Mouse (Mus musculus): ENCODE results near the gene Tmem53.

Gene Tmem53

DNA sequence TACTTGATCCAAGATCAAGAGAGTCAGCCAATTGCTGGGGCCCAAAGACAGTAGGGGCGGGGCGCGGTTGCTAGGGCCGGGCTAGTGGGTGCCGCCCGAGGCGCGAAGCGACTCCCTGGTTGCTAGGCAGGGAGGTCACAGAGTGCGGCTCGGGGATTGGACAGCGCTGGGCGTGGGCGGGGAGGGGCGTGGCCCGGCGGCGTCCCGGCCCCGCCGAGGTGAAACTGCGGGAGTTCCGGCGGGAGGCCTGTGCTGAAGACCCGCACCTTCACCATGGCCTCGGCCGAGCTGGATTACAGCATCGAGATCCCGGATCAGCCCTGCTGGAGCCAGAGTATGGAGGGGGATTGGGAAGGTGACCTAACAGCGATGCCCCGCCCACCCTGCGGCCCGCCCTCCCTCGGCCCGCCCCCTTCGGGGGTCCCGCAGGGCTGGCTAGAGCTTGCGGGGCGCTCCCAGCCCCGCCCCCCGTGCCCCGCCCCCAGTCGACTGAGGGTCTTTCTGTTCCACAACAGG is at the start of gene Tmem53, which contains the start of gene Armh1:
Gene Tmem53 (plus strand): TSS at position 151 of the 516 bp plus-strand sequence.
Gene Armh1 (minus strand): TSS at position 325 of the 516 bp plus-strand sequence.
- DNase-seq = peak; percentile 61 to 73

DNA sequence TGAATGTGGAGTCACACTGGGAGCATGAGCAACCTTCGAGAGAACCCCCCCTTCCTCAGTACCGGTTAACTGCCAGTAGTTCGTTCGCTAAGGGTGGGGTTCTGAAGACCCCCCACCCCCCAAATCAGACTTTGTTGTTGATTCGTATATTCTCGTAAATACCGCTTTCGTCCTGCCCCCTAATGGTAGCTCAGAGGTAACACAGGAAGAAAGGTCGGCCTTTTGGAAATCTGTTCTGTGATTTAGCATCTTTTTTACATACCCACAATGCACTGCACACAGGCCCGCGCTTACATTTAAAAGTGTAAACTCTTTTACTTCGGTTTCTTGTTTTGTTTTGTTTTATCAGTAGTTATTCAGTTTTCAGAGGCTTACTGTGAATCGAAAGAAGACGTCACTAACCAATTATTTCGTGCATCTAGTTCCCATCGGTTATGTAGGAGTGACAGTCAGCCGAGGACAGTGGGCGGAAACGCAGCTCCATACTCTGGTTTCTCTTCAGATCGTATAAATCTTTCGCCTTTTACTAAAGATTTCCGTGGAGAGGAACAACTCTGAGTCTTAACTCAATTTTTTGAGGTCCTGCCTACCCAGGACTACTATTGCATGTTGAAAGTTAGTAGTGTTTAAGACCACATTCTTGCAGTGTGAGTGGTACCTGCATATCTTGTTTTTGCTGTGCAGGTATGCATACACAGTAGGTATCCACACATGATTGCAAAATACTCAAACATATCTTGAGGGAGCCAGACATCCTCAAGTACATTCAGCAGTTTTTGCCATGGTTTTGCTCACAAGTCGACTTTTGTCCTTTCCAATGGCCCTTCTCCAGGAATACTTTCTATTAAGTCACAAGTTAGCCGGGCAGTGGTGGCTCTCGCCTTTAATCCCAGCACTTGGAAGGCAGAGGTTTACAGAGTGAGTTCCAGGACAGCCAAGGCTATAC is 49.4 kb upstream of the Tmem53 start:
- DNase-seq = peak in 1 of 2 experiments; percentile 35

DNA sequence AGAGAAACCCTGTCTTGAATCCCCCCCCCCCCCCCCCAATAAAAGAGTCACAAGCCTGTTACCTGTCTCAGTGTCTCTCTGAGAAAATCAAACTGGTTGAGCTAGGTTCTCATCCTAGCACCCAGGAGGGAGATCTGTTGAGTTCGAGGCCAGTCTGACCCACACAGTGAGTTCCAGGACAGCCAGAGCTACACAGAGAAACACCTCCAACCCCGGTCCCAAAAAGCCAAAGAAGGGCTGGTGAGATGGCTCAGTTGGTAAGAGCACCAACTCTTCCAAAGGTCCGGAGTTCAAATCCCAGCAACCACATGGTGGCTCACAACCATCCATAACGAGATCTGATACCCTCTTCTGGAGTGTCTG is 48.8 kb upstream of the Tmem53 start:
- DNase-seq = no peak

DNA sequence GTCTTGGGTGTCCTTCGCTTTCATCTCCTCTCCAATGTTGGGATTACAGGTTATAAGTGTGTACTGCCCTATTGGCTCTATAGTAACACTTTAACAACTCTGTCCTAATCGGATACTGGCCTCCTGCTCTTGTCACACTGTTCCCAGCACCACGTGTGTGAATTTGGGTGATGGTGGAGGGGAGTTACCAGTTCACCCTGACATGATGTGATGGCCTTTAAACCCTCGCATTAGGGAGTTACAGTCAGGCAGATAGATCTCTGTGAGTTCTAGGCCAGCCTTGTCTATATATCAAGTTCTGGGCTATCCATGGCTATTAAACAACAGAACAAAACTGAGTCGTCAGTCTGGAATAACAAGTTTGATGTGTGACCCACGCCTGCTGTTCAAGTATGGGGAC is 42.2 kb upstream of the Tmem53 start:
- no peak for DNase-seq

DNA sequence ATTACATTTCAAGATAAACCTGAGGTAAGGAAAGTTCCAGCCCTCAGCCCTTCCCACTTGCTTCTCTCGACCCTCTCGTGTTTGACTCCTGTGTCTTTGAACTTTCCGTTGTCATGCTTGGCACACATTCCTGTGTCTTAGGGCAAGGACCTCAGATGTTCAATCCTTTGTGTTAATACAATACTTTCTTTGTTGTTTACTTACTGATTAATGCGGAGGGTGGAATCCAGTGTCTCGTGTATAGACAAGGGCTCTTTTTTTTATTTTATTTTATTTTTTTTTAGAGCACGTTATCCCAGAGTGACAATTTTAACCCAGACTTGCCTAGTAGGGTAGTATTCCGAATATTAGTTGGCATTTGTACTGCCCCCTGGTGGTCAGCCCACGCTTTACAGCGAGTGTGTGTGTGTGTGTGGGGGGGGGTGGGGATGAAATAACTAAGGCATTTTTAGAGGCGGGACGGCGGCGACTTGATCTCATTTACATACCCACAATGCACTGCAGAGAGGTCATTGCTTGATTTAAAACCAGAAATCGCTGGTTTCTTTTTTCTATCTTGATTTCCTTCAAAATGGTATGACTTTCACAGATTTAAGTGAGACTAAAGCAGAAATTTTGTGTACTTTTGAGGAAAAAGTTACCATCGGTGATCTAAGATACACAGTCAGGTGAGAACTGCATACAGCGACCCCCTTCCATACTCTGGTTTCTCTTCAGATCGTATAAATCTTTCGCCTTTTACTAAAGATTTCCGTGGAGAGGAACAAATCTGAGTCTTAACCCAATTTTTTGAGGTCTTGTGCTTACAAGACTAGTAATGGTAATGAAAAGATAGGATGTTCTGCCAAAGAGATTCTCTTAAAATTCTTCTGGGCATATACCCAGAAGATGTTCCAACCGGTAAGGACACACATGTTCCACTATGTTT is 41.3 kb upstream of the Tmem53 start:
- peak; percentile 68 to 75 for DNase-seq

DNA sequence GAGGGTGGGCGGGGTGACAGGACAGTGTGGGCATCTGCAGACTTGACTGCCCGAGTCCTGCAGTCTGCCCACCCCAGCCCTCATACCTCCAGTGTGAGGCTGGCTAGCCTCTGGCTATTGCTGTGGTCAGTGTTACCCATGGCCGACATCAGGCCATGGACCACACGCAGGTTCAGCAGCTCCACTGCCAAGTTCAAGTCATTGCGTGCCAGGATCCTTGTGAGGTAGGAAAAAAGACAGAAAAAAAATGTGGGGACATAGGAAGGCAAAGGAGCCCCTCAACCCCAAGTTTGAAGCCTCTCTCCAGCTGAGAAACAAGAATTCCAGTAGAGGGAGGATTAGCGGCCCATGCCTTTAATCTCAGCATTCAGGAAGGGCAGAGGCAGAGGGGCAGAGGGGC is 37.5 kb upstream of the Tmem53 start:
- no peak for DNase-seq

DNA sequence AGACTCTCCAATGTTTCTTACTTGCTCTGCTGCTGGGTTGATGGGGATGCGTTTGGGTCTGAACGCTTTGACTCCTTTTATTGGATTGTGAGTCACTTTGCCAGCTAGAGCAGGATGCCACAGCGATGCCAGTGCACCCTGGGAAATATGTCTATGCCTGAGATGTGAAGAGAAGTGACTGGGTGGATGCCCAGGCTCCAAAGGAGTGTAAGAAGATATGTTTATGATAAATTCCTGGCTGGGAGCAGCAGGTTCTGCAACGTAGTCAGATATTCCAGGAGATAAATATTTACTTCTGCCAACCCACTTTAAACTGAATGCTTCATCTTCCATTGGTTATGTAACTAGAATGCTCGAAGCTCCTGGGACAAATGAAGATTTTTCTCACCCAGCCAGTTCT is 34.7 kb upstream of the Tmem53 start:
- DNase-seq = no peak

DNA sequence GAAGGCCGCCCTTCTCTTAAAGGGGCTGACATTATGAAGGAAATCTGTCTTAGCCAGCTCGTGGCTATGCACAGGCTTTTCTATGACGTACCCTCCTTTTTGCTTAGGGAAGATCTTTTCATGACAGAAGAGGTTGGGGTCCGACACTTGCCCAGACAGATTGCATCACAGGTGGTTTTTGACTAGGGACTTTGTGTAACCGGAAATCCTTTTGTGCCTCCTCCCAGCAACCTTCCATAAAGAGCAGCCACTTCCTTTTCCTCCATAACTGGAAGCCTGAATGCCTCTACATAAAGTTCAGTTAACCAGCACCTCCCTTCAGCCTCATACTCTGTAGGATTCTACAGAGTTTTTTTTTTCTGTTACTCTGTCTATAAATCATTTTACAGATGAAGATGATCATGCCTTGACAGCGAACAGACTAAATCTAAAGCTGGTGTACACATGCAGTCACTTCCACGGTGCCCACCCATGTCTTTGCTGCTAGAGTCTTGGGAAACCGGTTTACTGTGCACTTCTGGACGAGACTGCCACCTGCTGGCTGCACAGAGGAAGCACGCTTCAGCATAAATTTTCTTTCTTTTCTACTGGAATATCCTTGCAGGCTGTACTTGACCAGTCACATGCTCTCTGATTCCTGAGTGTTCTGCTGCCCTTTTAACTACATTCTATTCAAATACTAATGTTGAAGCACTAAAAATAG is 33.1 kb upstream of the Tmem53 start:
- DNase-seq = peak; percentile 41 to 43

DNA sequence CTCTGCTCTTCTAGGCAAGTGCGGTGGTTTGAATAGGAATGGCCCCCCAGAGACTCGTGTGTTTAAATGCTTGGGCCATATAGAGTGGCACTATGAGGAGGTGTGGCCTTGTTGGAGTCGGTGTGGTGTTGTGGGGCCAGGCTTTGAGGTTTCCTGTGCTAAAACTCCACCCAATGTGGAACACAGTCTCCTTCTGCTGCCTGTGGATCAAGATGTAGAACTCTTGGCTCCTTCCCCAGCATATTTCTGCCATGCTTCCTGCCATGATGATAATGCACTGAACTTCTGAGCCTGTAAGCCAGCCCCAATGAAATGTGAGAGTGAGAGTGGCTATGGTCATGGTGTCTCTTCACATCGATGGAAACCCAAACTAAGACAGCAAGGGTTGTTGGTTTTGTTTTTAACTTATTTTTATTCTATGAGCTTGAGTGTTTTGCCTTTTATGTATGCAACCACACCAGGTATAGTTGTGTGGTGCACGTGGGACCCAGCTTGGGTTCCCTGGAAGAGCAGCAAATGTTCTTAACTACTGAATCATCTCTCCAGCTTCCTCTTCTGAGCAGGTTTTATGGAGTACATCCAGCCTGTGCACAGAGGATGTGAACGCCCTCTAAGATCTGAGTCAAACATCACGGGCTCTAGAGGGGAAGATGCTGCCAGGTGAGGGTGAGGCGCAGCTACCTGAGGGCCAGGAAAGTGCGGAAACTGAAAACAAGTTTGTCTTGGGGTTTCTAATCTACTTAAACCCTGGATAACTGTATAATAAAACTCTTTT is 30.8 kb upstream of the Tmem53 start:
- DNase-seq = no peak

DNA sequence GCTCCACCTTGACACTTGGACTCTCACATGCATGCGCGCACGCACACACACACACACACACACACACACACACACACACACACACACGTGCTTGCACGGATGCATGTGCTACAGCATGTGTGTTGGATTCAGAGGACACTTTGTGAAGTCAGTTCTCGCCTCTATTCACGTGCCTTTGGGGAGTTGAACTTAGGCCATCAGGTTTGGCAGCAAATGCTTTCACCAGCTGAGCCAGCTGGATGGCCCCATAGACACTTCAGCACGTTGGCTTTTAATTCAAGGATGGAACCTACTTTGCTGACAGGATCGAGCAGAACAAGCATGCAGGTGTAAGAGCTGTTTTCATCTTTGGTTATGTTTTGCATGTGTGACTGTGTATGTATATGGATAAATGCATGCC is 29.9 kb upstream of the Tmem53 start:
- no peak for DNase-seq

DNA sequence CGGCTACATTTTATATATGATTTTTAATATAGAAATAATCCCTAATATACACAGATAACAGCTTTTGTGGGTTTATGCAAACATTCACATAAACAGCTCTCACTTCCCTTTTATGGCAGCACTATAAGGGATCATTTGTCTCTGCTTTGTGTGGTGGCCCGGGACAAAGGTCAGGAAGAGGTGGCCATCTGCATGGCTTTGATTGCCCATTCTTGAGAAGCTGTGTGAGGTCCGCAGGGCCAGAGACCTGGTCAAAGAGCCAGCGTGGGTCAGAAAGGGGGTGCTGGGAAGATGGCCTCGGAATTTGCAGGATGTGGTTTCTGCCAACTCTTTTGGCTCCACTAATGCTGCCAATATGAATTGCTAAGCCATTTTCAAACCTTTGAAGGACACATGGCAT is 28.8 kb upstream of the Tmem53 start:
- no peak for DNase-seq

DNA sequence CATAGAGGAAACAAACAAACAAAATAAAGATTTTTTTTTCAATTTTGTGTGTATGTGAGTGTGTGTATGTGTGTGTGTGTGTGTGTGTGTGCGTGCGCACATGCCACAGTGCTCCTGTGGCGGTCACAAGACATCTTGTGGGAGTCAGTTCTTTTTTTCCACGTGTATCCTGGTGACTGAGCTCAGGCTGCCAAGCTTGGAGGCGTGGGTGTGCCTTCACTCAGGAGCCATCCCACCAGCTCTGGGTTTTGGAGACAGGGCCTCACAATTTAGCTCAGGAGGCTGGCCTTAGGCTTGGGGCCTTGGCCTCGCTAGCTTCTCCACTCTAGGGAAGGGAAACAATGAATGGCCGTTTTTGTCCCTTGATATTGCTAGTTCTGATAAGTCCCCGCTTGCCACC is 27.6 kb upstream of the Tmem53 start:
- no peak for DNase-seq

DNA sequence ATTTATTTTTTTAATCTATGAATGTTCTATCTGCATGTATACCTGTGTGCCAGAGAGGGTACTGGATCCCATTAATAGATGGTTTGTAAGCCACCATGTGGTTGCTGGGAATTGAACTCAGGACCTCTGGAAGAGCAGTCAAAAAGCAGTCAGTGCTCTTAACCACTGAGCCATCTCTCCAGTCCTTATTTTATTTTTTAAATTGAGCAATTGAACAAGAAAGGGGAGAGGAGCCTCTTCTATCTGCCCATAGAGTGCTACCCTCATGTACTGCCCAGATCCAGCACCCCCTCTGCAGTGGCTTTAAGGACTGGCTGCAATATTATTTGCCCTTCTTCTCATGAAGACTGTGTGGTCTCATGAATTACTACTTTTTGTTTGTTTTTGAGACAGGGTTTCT is 26.5 kb upstream of the Tmem53 start:
- no peak for DNase-seq

DNA sequence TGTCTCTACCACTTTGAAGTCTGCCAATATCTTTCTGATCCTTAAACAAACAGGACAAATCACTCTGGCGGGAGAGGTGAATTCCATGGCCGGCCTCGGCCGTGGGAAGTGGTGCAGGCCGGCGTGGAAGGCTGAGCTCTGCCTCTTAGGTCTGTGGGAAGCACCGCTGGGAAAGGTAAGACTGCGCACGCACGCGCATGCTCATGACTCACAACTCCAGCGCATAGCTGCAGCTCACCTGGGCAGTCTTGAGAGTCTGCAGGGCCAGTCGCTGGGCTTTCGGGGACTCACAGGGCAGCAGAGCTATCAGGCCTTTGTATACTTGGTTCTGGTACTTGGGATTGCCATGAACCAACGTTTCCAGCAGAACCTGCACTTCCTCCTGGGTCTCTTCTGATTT is 22.2 kb upstream of the Tmem53 start:
- DNase-seq = no peak

DNA sequence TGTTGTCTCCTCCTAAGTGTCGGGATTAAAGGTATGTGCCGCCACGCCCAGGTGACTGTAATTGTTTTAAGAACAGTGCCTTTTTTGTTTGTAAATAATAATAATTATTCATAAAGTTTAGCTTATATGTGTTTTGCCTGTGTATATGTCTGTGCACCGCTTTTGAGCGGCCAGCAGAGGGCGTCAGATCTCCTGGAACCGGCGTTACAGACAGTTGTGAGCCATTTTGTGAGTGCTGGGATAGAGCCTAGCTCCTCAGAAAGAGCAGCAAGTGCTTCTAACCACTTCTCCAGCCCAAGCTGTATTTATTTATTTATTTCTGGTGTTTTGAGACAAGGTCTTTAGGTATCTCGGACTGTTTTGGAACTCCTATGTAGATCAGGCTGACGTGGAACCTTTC is 21.4 kb upstream of the Tmem53 start:
- no peak for DNase-seq

DNA sequence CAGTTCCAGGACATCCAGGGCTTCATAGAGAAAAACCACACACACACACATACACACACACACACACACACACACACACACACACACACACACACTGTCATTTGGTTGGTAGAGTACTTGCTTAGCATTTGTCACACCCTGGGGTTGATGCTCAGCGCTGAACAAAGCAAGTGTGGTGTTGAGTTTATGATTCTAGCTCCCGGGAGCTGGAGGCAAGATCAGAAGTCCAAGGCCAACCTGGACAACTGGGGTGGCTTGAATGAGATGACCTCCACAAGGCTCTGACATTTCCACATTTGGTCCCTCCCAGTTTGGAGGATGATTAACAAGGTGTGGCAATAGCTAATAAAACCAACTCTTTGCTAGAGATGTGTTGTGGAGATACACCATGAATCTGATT is 20.5 kb upstream of the Tmem53 start:
- DNase-seq = no peak

DNA sequence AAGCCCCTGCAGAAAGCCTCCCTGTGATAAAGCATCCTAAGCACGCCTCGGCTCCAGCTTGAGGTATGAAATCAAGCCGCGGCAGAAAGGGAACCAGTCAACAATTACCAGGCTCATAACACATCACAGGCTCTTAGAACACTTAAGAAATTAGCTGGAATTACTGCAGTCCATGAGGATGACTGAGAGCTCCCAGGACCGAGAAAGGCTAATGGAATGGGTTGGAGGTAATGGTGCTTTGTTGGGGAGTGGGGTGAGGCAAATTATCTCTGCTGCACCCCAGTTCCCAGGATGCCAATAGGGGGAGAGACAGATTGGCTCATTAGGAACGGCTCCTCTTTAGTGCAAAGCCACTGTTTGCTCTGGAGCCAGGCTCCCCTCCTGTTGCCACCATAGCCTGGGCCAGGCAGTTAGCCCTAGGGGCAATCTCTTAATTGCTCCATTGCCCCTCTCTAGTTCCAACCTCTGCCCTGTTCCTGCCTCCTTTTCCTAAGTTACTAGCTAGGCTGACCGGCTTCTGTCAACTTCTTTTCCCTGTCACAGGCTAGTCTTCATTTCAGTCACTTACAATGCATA is 17.5 kb upstream of the Tmem53 start:
- DNase-seq = no peak

DNA sequence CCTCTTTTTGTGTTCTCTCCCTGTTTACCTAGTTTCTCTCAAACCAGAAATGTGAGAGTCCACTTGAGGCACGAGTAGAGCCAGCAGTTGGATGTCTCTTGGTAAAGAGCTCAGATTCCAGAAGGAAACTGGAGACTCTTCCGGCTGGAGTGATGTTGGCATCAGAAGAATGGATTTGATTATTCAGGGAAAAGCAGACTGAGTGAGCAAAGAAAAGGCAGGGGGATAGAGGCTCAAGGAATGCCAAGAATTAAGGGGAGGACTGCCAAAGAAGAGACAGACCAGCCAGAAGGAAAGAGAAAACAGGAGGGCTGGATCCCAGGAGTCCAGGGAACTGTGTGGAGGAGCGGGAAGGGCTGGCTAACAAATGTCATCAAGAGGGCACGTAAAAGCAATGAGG is 15.9 kb upstream of the Tmem53 start:
- no peak for DNase-seq

DNA sequence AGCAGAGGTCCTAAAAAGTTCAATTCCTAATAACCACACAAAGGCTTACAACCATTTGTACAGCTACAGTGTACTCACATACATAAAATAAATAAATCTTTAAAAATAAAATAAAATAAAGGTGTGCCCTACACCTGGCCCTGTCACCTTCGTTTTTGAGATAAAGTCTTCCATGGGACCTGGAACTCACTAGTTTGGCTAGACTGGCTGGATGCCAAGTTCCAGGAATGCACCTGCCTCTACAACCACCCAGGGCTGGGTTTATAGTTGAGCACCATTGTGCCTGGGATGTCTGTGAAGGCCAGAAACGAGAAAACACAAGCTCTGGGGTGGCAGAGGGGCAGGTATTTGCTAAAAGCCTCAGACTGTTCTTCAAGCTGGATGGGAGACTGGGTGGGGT is 12.6 kb upstream of the Tmem53 start:
- DNase-seq = no peak

DNA sequence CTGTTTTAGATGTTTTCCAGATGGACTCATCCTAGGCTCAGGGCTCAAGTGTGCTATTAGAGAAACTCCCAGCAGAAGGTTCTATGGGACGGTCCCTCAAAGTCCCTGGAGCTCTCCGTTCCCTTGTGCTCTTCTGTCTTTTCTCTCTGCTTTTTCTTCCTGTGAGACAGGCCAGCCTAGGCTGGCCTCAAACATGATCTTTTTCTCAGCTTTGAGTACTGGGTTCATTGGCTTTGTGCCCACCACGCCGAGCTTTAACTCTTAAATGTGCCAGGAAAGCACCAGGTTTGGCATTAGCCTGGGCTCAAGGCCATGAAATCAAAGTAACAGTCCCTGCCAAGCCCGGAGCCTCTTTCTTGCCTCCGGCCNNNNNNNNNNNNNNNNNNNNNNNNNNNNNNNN is 10.9 kb upstream of the Tmem53 start:
- peak; percentile 37 to 40 for DNase-seq

DNA sequence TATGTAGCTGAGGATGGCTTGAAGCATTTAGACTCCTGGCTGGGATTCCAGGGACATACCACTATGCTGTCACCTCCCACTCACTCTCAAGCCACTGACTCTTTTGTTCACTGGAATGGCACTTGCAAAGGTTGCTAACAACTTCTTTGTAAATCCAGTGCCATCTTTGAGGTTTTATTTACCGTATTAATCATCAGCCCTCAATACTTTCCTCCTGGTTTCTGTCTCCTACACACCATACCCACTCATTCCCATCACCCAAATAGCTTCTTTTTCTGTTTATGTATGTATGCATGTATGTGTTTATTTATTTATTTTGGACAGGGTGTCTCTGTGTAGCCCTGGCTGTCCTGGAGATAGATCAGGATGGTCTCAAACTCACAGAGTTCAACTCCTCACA is 769 bp upstream of the Tmem53 start:
- DNase-seq = no peak

DNA sequence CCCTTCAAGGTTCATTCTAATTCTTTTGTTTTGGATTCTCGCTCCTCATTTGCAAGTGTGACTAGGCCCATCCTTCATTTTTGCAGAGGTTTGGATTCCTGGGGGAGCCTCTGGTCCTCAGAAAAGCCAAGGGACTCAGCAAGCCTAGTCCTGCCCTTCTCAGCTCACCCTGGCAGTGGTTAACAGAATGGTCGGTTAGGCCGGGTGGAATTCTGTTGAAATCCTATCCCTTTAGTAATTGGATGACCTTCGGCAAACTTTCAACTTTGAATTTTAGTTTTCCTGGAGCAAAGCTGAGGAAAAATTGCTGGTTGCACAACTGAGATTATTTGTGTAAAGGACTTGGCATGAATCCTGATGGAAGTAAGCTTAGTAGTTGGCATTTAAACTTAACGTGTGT is 600 bp downstream of the Tmem53 start:
- no peak for DNase-seq
